Mouse (Mus musculus): ENCODE results near the gene Mcl1. TPM values are rescaled to one million over a fixed set of nuclear protein-coding genes. Genes with fewer than 3 reads are reported as not detected.

Mcl1 gene
- total and polyA plus RNA-seq, 2 experiments: 39.4 to 57.5 TPM

DNA sequence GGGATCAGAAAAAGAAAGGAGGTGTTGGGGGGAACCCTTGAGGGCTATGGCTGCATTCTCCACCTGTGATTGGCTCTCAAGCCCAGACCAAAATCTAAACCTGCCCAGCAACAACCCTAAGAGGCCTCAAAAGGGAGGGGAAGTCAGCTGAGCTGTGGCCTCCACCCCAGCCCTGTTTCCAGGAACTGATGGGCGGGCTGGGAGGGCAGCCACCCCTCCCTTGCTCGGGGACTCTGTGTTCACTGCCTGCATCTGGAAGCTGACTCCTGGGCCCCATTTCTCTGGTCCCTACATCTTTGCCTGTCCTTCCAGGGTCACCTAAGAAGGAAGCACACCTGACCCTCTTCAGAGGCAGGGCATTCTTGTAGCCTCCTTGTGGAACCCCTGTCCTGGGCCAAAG is 15.6 kb downstream of the Mcl1 start:
- H3K4me3 ChIP-seq (ENCODE audit: insufficient read depth, low read depth, low read length): no peak overlapping the region
- peak; percentile 66 for DNase-seq (ENCODE audit: extremely low read depth, low read depth, low spot score)
- H3K36me3 ChIP-seq (ENCODE audit: control insufficient read depth, insufficient read depth, low read length): no peaks in the 10 kb centered on the region
- TF ChIP-seq POLR2A (IDR thresholded peaks at IDR 0.05; ENCODE audit: extremely low read depth, insufficient read depth, low read length) (0 out of 2 replicates have a peak, but pooled peaks have one; percentile 28), CTCF (IDR thresholded peaks at IDR 0.05; ENCODE audit: low read depth, low read length) (no peak)
- 3% methylated on average over 2 of the region's 2 CpGs for WGBS
- no peaks in the 10 kb centered on the region for H3K27me3 ChIP-seq (ENCODE audit: control insufficient read depth, insufficient read depth, low read length)
- H3K27ac ChIP-seq (replicated peaks; ENCODE audit: insufficient read depth, low read depth, low read length): peak overlapping the region; percentile 73
- H3K4me1 ChIP-seq (ENCODE audit: control insufficient read depth, insufficient read depth, low read length): peaks cover 36% of the 10 kb centered on the region
- peaks cover 2% of the 10 kb centered on the region; the same call in 1 of the 2 replicates for H3K79me2 ChIP-seq (ENCODE audit: control insufficient read depth, insufficient read depth, low read length)
- peak overlapping the region; percentile 19; the same call in 1 of the 2 replicates for H3K9ac ChIP-seq (ENCODE audit: low read depth, low read length)

DNA sequence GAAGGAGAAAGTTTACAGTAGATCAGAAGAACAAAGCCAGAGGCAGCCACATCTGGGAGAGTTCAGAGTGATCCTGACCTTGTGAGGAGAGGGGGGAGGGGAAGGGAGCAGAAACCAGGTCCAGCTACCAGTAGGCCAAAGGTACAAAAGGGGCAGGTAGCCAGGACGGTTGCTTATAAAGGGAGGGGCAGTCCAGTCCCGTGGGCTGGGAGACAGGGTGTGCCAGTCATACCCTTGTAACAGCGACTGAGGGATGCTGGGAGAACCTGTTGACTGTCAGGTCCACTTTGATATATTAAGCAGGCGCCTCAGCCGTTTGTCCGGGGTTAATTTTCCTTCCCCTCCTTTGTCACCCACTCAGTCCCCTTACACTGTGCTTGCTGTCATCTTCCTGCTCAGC is 16.2 kb downstream of the Mcl1 start:
- Histone ChIP-seq H3K4me1 (ENCODE audit: control insufficient read depth, insufficient read depth, low read length) (peaks cover 33% of the 10 kb centered on the region), H3K79me2 (ENCODE audit: control insufficient read depth, insufficient read depth, low read length) (peaks cover 2% of the 10 kb centered on the region; the same call in 1 of the 2 replicates), H3K9ac (ENCODE audit: low read depth, low read length) (peak overlapping the region; percentile 26), H3K4me3 (ENCODE audit: insufficient read depth, low read depth, low read length) (no peak overlapping the region), H3K36me3 (ENCODE audit: control insufficient read depth, insufficient read depth, low read length) (no peaks in the 10 kb centered on the region), H3K27ac (replicated peaks; ENCODE audit: insufficient read depth, low read depth, low read length) (peak overlapping the region; percentile 73), H3K27me3 (ENCODE audit: control insufficient read depth, insufficient read depth, low read length) (no peaks in the 10 kb centered on the region)
- WGBS: 8% methylated on average over 6 of the region's 6 CpGs
- DNase-seq (ENCODE audit: extremely low read depth, low read depth, low spot score): peak; percentile 75
- TF ChIP-seq CTCF (IDR thresholded peaks at IDR 0.05; ENCODE audit: low read depth, low read length): no peak
- TF ChIP-seq POLR2A (IDR thresholded peaks at IDR 0.05; ENCODE audit: extremely low read depth, insufficient read depth, low read length): no peak

DNA sequence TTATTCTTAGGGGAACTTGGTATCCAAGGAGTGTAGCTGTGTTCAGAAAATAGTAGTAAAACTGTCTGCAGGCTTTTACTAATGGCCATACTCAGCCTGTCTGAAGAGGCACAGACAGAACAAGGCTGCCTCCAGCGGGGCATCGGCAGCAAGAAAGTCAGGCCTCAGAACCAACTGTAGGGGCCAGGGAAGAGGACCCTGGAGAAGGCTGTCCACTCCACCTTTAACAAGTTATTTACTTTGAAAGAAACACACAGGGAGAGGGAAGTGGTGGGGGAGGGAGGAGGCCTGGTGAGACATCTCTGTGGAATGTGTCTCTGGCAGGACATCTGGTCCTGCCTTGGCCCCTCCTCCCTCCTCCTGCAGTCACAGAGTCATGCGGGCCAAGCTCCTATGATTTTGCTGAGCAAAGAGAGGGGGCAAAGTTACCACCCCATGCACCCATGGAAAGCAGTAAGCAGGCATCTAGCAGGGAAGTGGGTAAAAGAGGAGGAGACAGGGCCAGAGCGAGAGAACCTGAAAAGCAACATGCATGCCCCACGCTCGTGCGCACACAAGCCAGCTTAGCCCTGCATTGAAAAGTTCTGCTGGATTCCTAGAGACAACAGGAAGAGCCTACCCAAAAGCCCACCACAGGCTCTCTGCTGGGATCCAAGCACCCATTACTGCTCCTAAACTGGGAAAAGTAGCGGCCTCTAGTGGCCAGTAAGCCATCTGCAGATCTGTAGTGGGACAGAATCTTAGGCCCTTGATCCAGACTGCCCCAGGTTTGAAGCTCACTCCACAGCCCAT is 16.9 kb downstream of the Mcl1 start:
- H3K36me3 ChIP-seq (ENCODE audit: control insufficient read depth, insufficient read depth, low read length): no peaks in the 10 kb centered on the region
- peak overlapping the region; percentile 73 for H3K27ac ChIP-seq (replicated peaks; ENCODE audit: insufficient read depth, low read depth, low read length)
- WGBS: 37% methylated on average over 8 of the region's 8 CpGs
- no peak overlapping the region for H3K4me3 ChIP-seq (ENCODE audit: insufficient read depth, low read depth, low read length)
- peak; percentile 65 for DNase-seq (ENCODE audit: extremely low read depth, low read depth, low spot score)
- peaks cover 2% of the 10 kb centered on the region; the same call in 1 of the 2 replicates for H3K79me2 ChIP-seq (ENCODE audit: control insufficient read depth, insufficient read depth, low read length)
- no peak for TF ChIP-seq POLR2A (IDR thresholded peaks at IDR 0.05; ENCODE audit: extremely low read depth, insufficient read depth, low read length)
- peak; percentile 70 for TF ChIP-seq CTCF (IDR thresholded peaks at IDR 0.05; ENCODE audit: low read depth, low read length)
- H3K4me1 ChIP-seq (ENCODE audit: control insufficient read depth, insufficient read depth, low read length): peaks cover 33% of the 10 kb centered on the region
- peak overlapping the region; percentile 26 for H3K9ac ChIP-seq (ENCODE audit: low read depth, low read length)
- H3K27me3 ChIP-seq (ENCODE audit: control insufficient read depth, insufficient read depth, low read length): no peaks in the 10 kb centered on the region

DNA sequence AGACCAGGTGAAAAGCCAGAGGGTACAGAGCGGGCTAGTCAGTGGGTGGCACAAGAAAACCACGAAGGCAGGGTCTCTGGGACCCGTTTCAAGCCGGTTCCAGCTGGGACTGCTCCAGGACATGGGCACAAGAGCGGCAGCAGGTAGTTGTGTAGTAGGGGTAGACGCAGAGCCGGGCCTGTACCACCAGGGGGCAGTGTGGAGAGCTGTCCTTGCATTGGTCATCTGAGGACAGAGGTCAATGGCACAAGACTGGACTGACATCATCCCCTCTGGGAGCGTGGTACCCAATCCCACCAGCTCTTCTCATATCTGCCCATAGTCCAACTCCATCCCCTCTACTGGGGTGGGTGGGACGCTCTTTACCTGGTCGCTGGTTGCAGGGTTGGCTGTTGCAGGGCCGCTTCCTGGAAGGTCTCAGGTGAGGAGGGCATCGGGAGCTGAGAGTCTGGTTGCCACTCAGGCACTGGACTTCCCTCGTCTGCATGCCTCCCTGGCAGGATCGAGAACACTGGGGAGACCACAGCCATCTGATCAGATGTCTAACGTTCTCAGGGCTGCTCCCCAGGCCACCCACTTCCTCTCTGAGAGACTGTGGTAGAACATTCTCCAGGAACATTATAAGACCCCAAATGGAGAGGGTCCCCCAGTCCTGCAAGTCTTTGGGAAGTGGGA is 18.3 kb downstream of the Mcl1 start:
- Histone ChIP-seq H3K36me3 (ENCODE audit: control insufficient read depth, insufficient read depth, low read length) (no peaks in the 10 kb centered on the region), H3K4me1 (ENCODE audit: control insufficient read depth, insufficient read depth, low read length) (peaks cover 29% of the 10 kb centered on the region), H3K79me2 (ENCODE audit: control insufficient read depth, insufficient read depth, low read length) (no peaks in the 10 kb centered on the region), H3K27me3 (ENCODE audit: control insufficient read depth, insufficient read depth, low read length) (no peaks in the 10 kb centered on the region), H3K4me3 (ENCODE audit: insufficient read depth, low read depth, low read length) (no peak overlapping the region), H3K27ac (replicated peaks; ENCODE audit: insufficient read depth, low read depth, low read length) (peak overlapping the region; percentile 73), H3K9ac (ENCODE audit: low read depth, low read length) (no peak overlapping the region)
- 59% methylated on average over 15 of the region's 15 CpGs for WGBS
- no peak for TF ChIP-seq POLR2A (IDR thresholded peaks at IDR 0.05; ENCODE audit: extremely low read depth, insufficient read depth, low read length)
- TF ChIP-seq CTCF (IDR thresholded peaks at IDR 0.05; ENCODE audit: low read depth, low read length): peak; percentile 96
- DNase-seq (ENCODE audit: extremely low read depth, low read depth, low spot score): peak; percentile 53

DNA sequence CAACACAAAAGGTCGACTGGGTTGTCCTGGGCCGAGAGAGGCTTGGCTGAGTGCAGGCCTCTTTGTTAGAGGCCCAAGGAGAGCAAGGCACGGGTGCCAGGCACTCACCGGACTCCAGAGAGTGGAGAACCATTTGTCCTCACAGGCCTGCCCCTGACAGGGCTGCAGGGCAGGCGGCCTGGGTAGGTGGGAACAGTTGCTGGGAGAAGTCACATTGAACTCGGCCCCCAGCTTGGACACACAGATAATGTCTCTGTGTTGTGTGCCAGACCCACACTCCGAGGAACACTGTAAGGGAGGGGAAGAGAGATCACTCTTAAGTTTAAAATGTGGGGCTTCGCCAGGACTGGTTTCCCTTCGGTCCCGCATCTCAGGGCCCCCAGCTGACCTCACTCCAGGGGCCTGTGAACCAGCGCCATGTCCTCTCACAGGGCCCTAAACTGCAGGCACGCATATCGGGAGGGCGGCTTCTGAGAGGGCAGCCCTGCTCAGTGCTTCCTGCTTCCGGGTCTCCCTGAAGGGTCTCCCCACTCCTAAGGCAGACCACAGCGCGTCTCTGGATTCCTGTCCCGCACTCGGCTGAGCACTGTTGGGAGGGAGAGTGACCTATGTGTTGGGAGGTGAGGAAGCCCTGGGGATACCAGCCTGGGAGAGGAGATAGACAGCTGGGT is 19.0 kb downstream of the Mcl1 start:
- Histone ChIP-seq H3K4me3 (ENCODE audit: insufficient read depth, low read depth, low read length) (no peak overlapping the region), H3K4me1 (ENCODE audit: control insufficient read depth, insufficient read depth, low read length) (peaks cover 24% of the 10 kb centered on the region), H3K9ac (ENCODE audit: low read depth, low read length) (no peak overlapping the region), H3K79me2 (ENCODE audit: control insufficient read depth, insufficient read depth, low read length) (no peaks in the 10 kb centered on the region), H3K27me3 (ENCODE audit: control insufficient read depth, insufficient read depth, low read length) (no peaks in the 10 kb centered on the region), H3K36me3 (ENCODE audit: control insufficient read depth, insufficient read depth, low read length) (no peaks in the 10 kb centered on the region), H3K27ac (replicated peaks; ENCODE audit: insufficient read depth, low read depth, low read length) (peak overlapping the region; percentile 28; the same call in 1 of the 2 replicates)
- WGBS: 83% methylated on average over 19 of the region's 19 CpGs
- TF ChIP-seq CTCF (IDR thresholded peaks at IDR 0.05; ENCODE audit: low read depth, low read length) (no peak), POLR2A (IDR thresholded peaks at IDR 0.05; ENCODE audit: extremely low read depth, insufficient read depth, low read length) (no peak)
- no peak for DNase-seq (ENCODE audit: extremely low read depth, low read depth, low spot score)

All from liver, adult 2 months (tissue).